In the genomic region with DNA sequence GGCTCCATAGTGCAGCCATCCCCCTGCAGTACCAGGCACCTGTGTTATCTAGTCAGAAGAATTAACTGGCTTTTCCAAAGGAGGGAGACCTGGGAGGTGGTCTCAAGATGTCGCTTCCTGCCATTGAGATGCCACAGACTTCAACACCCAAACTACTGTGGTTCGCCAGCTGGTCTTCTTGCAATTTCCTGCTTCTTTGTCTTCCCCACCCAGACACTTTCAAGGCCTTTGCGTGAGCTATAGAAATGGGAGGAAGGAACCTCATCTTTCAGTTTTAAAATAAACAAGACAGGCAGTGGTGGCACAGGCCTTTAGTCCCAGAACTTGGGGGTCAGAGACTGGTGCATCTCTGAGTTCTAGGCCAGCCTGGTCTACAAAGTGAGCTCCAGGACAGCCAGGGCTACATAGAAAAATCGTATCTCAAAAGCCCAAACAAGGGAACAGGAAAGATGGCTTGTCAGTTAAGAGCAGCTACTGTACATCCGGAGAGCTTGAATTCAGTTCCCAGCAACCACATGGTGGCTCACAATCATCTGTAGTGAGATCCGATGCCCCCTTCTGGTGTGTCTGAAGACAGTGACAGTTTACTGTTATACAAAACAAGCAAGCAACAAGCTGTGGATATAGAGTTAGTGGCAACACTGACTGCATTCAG, we compare ENCODE assay signal across 1 mouse cellular context.
TF ChIP-seq lines count a peak whose summit lies in the region.

No protein-coding gene starts in this region.

TF ChIP-seq in ES-E14, 5 proteins besides CTCF, POLR2A, EP300 and RAD21 (continued from another document):
- no peak for TF ChIP-seq CHD2 (IDR thresholded peaks at IDR 0.05; ENCODE audit: low read depth, low read length)
